In genomic region chr1:79782433-79782832, GRCm38 (mm10) we compare ENCODE assay signal across 12 mouse cellular contexts. TPM values are rescaled to one million over a fixed set of nuclear protein-coding genes. Genes with fewer than 3 reads are reported as not detected.
DNase-seq lines count a peak whose midpoint lies in the region; ATAC-seq and TF ChIP-seq lines count a peak whose summit lies in the region.
"Had no signal": no experiment of that assay in that cellular context is flagged by ENCODE, and none has a peak within 500 bp of the region (broad histone marks: within the 10 kb centered on the region; RNA-seq: fewer than 3 reads in every experiment).

No protein-coding gene starts in this region.

- no peak overlapping the region for H3K27ac ChIP-seq in midbrain, postnatal 0 days (ENCODE audit: low read depth, low read length)
- H3K27ac ChIP-seq in midbrain, embryonic 15.5 days, result no peak overlapping the region
- H3K27ac ChIP-seq in kidney, embryonic 14.5 days (ENCODE audit: low read depth, low read length), result no peak overlapping the region
- H3K27ac ChIP-seq: embryonic facial prominence, embryonic 15.5 days; stomach, embryonic 15.5 days had no signal

- ATAC-seq in midbrain, postnatal 0 days (ENCODE audit: low FRiP score), result no peak
- no peak for ATAC-seq in midbrain, embryonic 15.5 days (replicated peaks)
- no peak for ATAC-seq in Patski
- 0 out of 2 replicates have a peak, but pooled peaks have one; percentile 30 for ATAC-seq in neutrophil, adult 5-6 weeks (ENCODE audit: extremely low read depth, insufficient number of reproducible peaks, low FRiP score, poor library complexity, severe bottlenecking)
- ATAC-seq in kidney, embryonic 14.5 days (ENCODE audit: low FRiP score, low TSS enrichment), result no peak

- H3K36me3 ChIP-seq in midbrain, postnatal 0 days (ENCODE audit: insufficient read depth, low read length), result peaks cover 34% of the 10 kb centered on the region
- H3K36me3 ChIP-seq in midbrain, embryonic 15.5 days (replicated peaks), result peaks cover 31% of the 10 kb centered on the region
- H3K36me3 ChIP-seq in kidney, embryonic 14.5 days (ENCODE audit: control insufficient read depth, insufficient read depth, low read length), result peaks cover 53% of the 10 kb centered on the region

- peak; percentile 52 for TF ChIP-seq CTCF in midbrain, postnatal 0 days (IDR thresholded peaks at IDR 0.05)
- TF ChIP-seq CTCF in Patski (IDR thresholded peaks at IDR 0.05), result peak; percentile 46

- in situ Hi-C loops in Patski (cut with MboI; ENCODE audit: low pct_unique_long_range_greater_than_20kb), result loop anchor here (10.0 kb wide), 2 partner anchors 322 to 392 kb away; no protein-coding TSS in a partner anchor

- DNase-seq in heart, adult 11 months, result peak; percentile 66
- no peak for DNase-seq in heart, adult 8-10 months (ENCODE audit: low spot score)
- DNase-seq in midbrain, postnatal 0 days (ENCODE audit: low spot score), result no peak
- no peak for DNase-seq in Patski (ENCODE audit: low read depth, low spot score)
- no peak for DNase-seq in right cerebral cortex, postnatal 36 days (ENCODE audit: low spot score in 2 of 2)
- DNase-seq: gastrocnemius, postnatal 25 days; lung, postnatal 36 days had no signal

- no peak overlapping the region for H3K4me2 ChIP-seq in midbrain, postnatal 0 days (ENCODE audit: low read depth, low read length, poor library complexity, severe bottlenecking)
- H3K4me2 ChIP-seq in midbrain, embryonic 15.5 days, result no peak overlapping the region
- no peak overlapping the region for H3K4me2 ChIP-seq in kidney, embryonic 14.5 days (replicated peaks; ENCODE audit: low read depth, low read length)
- H3K4me2 ChIP-seq: embryonic facial prominence, embryonic 15.5 days; stomach, embryonic 15.5 days had no signal

- 85% methylated on average over 3 of the region's 3 CpGs for WGBS in midbrain, postnatal 0 days
- 88% methylated on average over 3 of the region's 3 CpGs for WGBS in midbrain, embryonic 15.5 days
- WGBS in kidney, embryonic 14.5 days, result 86% methylated on average over 3 of the region's 3 CpGs

- no peak overlapping the region for H3K4me3 ChIP-seq in midbrain, postnatal 0 days (ENCODE audit: low read depth, low read length)
- H3K4me3 ChIP-seq in midbrain, embryonic 15.5 days, result no peak overlapping the region
- no peak overlapping the region for H3K4me3 ChIP-seq in kidney, embryonic 14.5 days (ENCODE audit: low read length)
- H3K4me3 ChIP-seq: embryonic facial prominence, embryonic 15.5 days; stomach, embryonic 15.5 days had no signal

- POLR2A ChIA-PET in Patski (lab: Charles Lee), result interaction anchor here (1.0 kb wide), 1 partner anchor 21 kb away, joined by 5 read pairs; no protein-coding TSS in a partner anchor

- H3K4me1 ChIP-seq in midbrain, postnatal 0 days (ENCODE audit: insufficient read depth, low read length), result no peaks in the 10 kb centered on the region
- H3K4me1 ChIP-seq in midbrain, embryonic 15.5 days, result peaks cover 6% of the 10 kb centered on the region
- no peaks in the 10 kb centered on the region for H3K4me1 ChIP-seq in kidney, embryonic 14.5 days (ENCODE audit: control insufficient read depth, insufficient read depth, low read length)
- H3K4me1 ChIP-seq: embryonic facial prominence, embryonic 15.5 days; stomach, embryonic 15.5 days had no signal

- CTCF ChIA-PET in Patski (lab: Charles Lee), result interaction anchor here (1.2 to 1.3 kb wide), 2 partner anchors 23 to 1058 kb away, joined by 3 read pairs; no protein-coding TSS in a partner anchor

- no peaks in the 10 kb centered on the region for H3K27me3 ChIP-seq in midbrain, postnatal 0 days (ENCODE audit: insufficient read depth, low read length)
- H3K27me3 ChIP-seq in midbrain, embryonic 15.5 days (replicated peaks), result no peaks in the 10 kb centered on the region
- no peaks in the 10 kb centered on the region for H3K27me3 ChIP-seq in Patski
- H3K27me3 ChIP-seq in kidney, embryonic 14.5 days (ENCODE audit: control insufficient read depth, insufficient read depth, low read length), result no peaks in the 10 kb centered on the region
- H3K27me3 ChIP-seq: embryonic facial prominence, embryonic 15.5 days; stomach, embryonic 15.5 days had no signal

- H3K9me3 ChIP-seq in midbrain, postnatal 0 days (ENCODE audit: low read length), result no peaks in the 10 kb centered on the region
- H3K9me3 ChIP-seq in midbrain, embryonic 15.5 days, result no peaks in the 10 kb centered on the region
- no peaks in the 10 kb centered on the region for H3K9me3 ChIP-seq in kidney, embryonic 14.5 days (ENCODE audit: control insufficient read depth, low read length)
- H3K9me3 ChIP-seq: embryonic facial prominence, embryonic 15.5 days; stomach, embryonic 15.5 days had no signal

- no peak overlapping the region for H3K9ac ChIP-seq in midbrain, postnatal 0 days (replicated peaks; ENCODE audit: low read length, poor library complexity, severe bottlenecking)
- no peak overlapping the region for H3K9ac ChIP-seq in midbrain, embryonic 15.5 days
- no peak overlapping the region for H3K9ac ChIP-seq in kidney, embryonic 14.5 days (ENCODE audit: low read depth, low read length)
- H3K9ac ChIP-seq: embryonic facial prominence, embryonic 15.5 days; stomach, embryonic 15.5 days had no signal

RNA-seq across cellular contexts. Expression of gene Wdfy1, which starts 6.5 kb away (rescaled TPM):
- total RNA-seq in heart, adult 8-10 months (2022), result 10 to 100 TPM; 14.7 to 17.5 (median 16.2) TPM
- 104 and 111 TPM in 2 replicates for total RNA-seq in midbrain, postnatal 0 days (2014; rRNA removed)
- 94.9 and 98.1 TPM in 2 replicates for polyA plus RNA-seq in midbrain, postnatal 0 days (2015; fragmentation: Nextera tagmentation; extraction: Ambion mirVana)
- 153 TPM in 2 replicates for polyA plus RNA-seq in midbrain, embryonic 15.5 days (2015; fragmentation: Nextera tagmentation; extraction: Ambion mirVana)
- polyA plus RNA-seq in Patski (2021), result 37.1 TPM
- 46.8 and 57.8 TPM in 2 replicates for total RNA-seq in neutrophil, adult 5-6 weeks (2017)
- 26.3 and 38.8 TPM in 2 replicates for polyA plus RNA-seq in kidney, embryonic 14.5 days (2014; fragmentation: Nextera tagmentation; extraction: Ambion mirVana)

RNA-seq across cellular contexts. Expression of gene Mrpl44, which starts 6.6 kb away (rescaled TPM):
- 10 to 100 TPM; 69.6 to 73.3 (median 72.1) TPM for total RNA-seq in heart, adult 8-10 months (2022)
- 24.9 and 34.8 TPM in 2 replicates for total RNA-seq in midbrain, postnatal 0 days (2014; rRNA removed)
- polyA plus RNA-seq in midbrain, postnatal 0 days (2015; fragmentation: Nextera tagmentation; extraction: Ambion mirVana), result 36.0 and 36.4 TPM in 2 replicates
- polyA plus RNA-seq in midbrain, embryonic 15.5 days (2015; fragmentation: Nextera tagmentation; extraction: Ambion mirVana), result 41.2 and 41.3 TPM in 2 replicates
- 40.0 TPM for polyA plus RNA-seq in Patski (2021)
- total RNA-seq in neutrophil, adult 5-6 weeks (2017), result 14.5 and 15.8 TPM in 2 replicates
- 48.6 and 57.3 TPM in 2 replicates for polyA plus RNA-seq in kidney, embryonic 14.5 days (2014; fragmentation: Nextera tagmentation; extraction: Ambion mirVana)
